Mouse (Mus musculus): ENCODE results near the gene Lingo1.

DNA sequence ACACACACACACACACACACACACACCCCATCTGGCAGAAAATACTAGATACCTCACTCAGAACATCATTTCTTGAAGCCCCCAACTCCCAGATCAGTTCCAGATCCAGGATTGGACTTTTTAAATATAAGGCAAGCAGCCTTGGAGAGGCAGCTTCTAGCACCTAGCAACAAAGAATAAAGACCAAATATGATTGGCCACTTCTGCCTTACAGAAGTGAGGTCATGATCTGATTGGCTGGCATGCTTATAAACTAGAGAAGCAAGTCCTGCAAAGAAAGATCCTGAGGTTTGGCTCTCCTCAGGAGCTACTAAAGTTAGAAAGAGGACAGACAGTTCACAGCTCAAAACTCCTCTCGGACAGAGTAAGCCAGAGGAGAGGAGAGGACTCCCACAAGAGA is 14.6 kb upstream of the Lingo1 start:
- TF ChIP-seq EP300 (IDR thresholded peaks at IDR 0.05; ENCODE audit: low read depth) (no peak), CTCF (IDR thresholded peaks at IDR 0.05; ENCODE audit: low read depth) (no peak)

Data from liver, postnatal 0 days (tissue).